Mouse (Mus musculus): ENCODE data around the gene Sox6. TPM values are rescaled to one million over a fixed set of nuclear protein-coding genes. Genes with fewer than 3 reads are reported as not detected.

Gene Sox6
- polyA plus RNA-seq, 1 experiment = 6.0 TPM

- H3K4me1 ChIP-seq (ENCODE audit: control insufficient read depth, insufficient read depth, insufficient read length) = no peaks in the 10 kb centered on the region
- 79% methylated on average over 1 of the region's 1 CpGs for WGBS
- H3K36me3 ChIP-seq (ENCODE audit: control insufficient read depth, insufficient read depth, low read length) = no peaks in the 10 kb centered on the region
- H3K27me3 ChIP-seq (ENCODE audit: control insufficient read depth, insufficient read depth, low read length) = no peaks in the 10 kb centered on the region
- no peak for TF ChIP-seq POLR2A (IDR thresholded peaks at IDR 0.05; ENCODE audit: low read depth, low read length)
- TF ChIP-seq CTCF (IDR thresholded peaks at IDR 0.05; ENCODE audit: extremely low read depth, insufficient read depth, insufficient read length, insufficient replicate concordance) = no peak
- no peak overlapping the region for H3K4me3 ChIP-seq (ENCODE audit: extremely low read depth, insufficient read depth, insufficient read length)
- no peak overlapping the region for H3K27ac ChIP-seq (ENCODE audit: insufficient read depth, low read length)
- DNase-seq (ENCODE audit: low read depth in 1 of 2, low spot score in 2 of 2) = no peak
Measured at GRCm38 (mm10) chr7:115576387-115576786, 462.2 kb downstream of the Sox6 start.

DNA sequence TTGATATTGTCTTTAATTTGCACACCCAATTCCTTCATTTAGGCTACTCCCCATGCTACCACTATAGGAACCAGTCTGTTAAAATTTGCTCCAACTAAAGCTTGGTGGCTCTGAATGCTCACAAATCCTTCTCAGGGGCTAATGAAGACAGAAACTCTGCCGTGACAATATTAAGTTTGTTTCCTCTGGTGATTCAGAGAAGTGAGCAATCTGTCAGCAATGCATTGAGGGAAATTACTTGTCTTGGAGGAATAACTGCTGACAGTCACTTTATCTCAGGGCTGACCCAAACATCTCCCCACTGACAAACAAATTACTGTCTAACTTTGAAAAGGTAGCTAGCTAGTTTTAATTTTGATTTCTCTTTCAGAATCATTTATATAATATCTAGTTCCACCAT lies 463.8 kb downstream of the Sox6 start:
- TF ChIP-seq CTCF (IDR thresholded peaks at IDR 0.05; ENCODE audit: extremely low read depth, insufficient read depth, insufficient read length, insufficient replicate concordance) = no peak
- TF ChIP-seq POLR2A (IDR thresholded peaks at IDR 0.05; ENCODE audit: low read depth, low read length) = no peak
- Histone ChIP-seq H3K27me3 (ENCODE audit: control insufficient read depth, insufficient read depth, low read length) (no peaks in the 10 kb centered on the region), H3K4me1 (ENCODE audit: control insufficient read depth, insufficient read depth, insufficient read length) (no peaks in the 10 kb centered on the region), H3K4me3 (ENCODE audit: extremely low read depth, insufficient read depth, insufficient read length) (no peak overlapping the region), H3K36me3 (ENCODE audit: control insufficient read depth, insufficient read depth, low read length) (no peaks in the 10 kb centered on the region), H3K27ac (ENCODE audit: insufficient read depth, low read length) (no peak overlapping the region)
- WGBS = 54% methylated on average over 1 of the region's 1 CpGs
- DNase-seq (ENCODE audit: low read depth in 1 of 2, low spot score in 2 of 2) = no peak

- Histone ChIP-seq H3K4me1 (ENCODE audit: control insufficient read depth, insufficient read depth, insufficient read length) (no peaks in the 10 kb centered on the region), H3K36me3 (ENCODE audit: control insufficient read depth, insufficient read depth, low read length) (no peaks in the 10 kb centered on the region), H3K27me3 (ENCODE audit: control insufficient read depth, insufficient read depth, low read length) (no peaks in the 10 kb centered on the region), H3K4me3 (ENCODE audit: extremely low read depth, insufficient read depth, insufficient read length) (no peak overlapping the region), H3K27ac (ENCODE audit: insufficient read depth, low read length) (no peak overlapping the region)
- WGBS = 82% methylated on average over 9 of the region's 9 CpGs
- TF ChIP-seq POLR2A (IDR thresholded peaks at IDR 0.05; ENCODE audit: low read depth, low read length) = no peak
- TF ChIP-seq CTCF (IDR thresholded peaks at IDR 0.05; ENCODE audit: extremely low read depth, insufficient read depth, insufficient read length, insufficient replicate concordance) = no peak
- DNase-seq (ENCODE audit: low read depth in 1 of 2, low spot score in 2 of 2) = no peak
Measured at GRCm38 (mm10) chr7:115568821-115569240, 469.8 kb downstream of the Sox6 start.

DNA sequence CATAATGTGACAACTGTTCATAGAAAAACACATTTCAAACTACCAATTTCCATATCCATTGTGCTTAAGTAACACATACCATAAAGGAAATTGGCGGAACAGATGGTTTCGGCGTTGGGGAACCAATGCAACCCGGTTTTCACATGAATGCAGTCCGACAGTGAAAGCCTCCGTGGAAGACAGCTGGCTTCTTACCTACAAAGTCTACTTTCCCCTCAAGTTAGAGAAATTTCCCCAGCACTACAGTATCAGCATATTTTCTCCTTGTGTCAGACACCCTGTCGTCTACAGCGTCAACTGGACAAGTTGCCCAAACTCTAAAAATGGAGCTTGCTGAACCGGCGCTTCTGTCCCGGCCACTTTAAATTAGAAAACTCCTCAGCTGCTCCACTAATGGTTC lies 470.3 kb downstream of the Sox6 start:
- no peak for DNase-seq (ENCODE audit: low read depth in 1 of 2, low spot score in 2 of 2)
- Histone ChIP-seq H3K36me3 (ENCODE audit: control insufficient read depth, insufficient read depth, low read length) (no peaks in the 10 kb centered on the region), H3K4me3 (ENCODE audit: extremely low read depth, insufficient read depth, insufficient read length) (no peak overlapping the region), H3K27me3 (ENCODE audit: control insufficient read depth, insufficient read depth, low read length) (no peaks in the 10 kb centered on the region), H3K4me1 (ENCODE audit: control insufficient read depth, insufficient read depth, insufficient read length) (no peaks in the 10 kb centered on the region), H3K27ac (ENCODE audit: insufficient read depth, low read length) (no peak overlapping the region)
- TF ChIP-seq CTCF (IDR thresholded peaks at IDR 0.05; ENCODE audit: extremely low read depth, insufficient read depth, insufficient read length, insufficient replicate concordance) (no peak), POLR2A (IDR thresholded peaks at IDR 0.05; ENCODE audit: low read depth, low read length) (no peak)
- 95% methylated on average over 11 of the region's 11 CpGs for WGBS

GRCm38 (mm10) chr7:115566818-115567217 lies 471.8 kb downstream of the Sox6 start:
- WGBS = 76% methylated on average over 2 of the region's 2 CpGs
- no peak for DNase-seq (ENCODE audit: low read depth in 1 of 2, low spot score in 2 of 2)
- Histone ChIP-seq H3K36me3 (ENCODE audit: control insufficient read depth, insufficient read depth, low read length) (no peaks in the 10 kb centered on the region), H3K4me1 (ENCODE audit: control insufficient read depth, insufficient read depth, insufficient read length) (no peaks in the 10 kb centered on the region), H3K4me3 (ENCODE audit: extremely low read depth, insufficient read depth, insufficient read length) (no peak overlapping the region), H3K27ac (ENCODE audit: insufficient read depth, low read length) (no peak overlapping the region), H3K27me3 (ENCODE audit: control insufficient read depth, insufficient read depth, low read length) (no peaks in the 10 kb centered on the region)
- TF ChIP-seq CTCF (IDR thresholded peaks at IDR 0.05; ENCODE audit: extremely low read depth, insufficient read depth, insufficient read length, insufficient replicate concordance) = no peak
- no peak for TF ChIP-seq POLR2A (IDR thresholded peaks at IDR 0.05; ENCODE audit: low read depth, low read length)

GRCm38 (mm10) chr7:115565060-115565426 lies 473.6 kb downstream of the Sox6 start:
- WGBS = 91% methylated on average over 5 of the region's 5 CpGs
- Histone ChIP-seq H3K27ac (ENCODE audit: insufficient read depth, low read length) (no peak overlapping the region), H3K4me1 (ENCODE audit: control insufficient read depth, insufficient read depth, insufficient read length) (no peaks in the 10 kb centered on the region), H3K4me3 (ENCODE audit: extremely low read depth, insufficient read depth, insufficient read length) (no peak overlapping the region), H3K27me3 (ENCODE audit: control insufficient read depth, insufficient read depth, low read length) (no peaks in the 10 kb centered on the region), H3K36me3 (ENCODE audit: control insufficient read depth, insufficient read depth, low read length) (no peaks in the 10 kb centered on the region)
- no peak for DNase-seq (ENCODE audit: low read depth in 1 of 2, low spot score in 2 of 2)
- no peak for TF ChIP-seq CTCF (IDR thresholded peaks at IDR 0.05; ENCODE audit: extremely low read depth, insufficient read depth, insufficient read length, insufficient replicate concordance)
- no peak for TF ChIP-seq POLR2A (IDR thresholded peaks at IDR 0.05; ENCODE audit: low read depth, low read length)

DNA sequence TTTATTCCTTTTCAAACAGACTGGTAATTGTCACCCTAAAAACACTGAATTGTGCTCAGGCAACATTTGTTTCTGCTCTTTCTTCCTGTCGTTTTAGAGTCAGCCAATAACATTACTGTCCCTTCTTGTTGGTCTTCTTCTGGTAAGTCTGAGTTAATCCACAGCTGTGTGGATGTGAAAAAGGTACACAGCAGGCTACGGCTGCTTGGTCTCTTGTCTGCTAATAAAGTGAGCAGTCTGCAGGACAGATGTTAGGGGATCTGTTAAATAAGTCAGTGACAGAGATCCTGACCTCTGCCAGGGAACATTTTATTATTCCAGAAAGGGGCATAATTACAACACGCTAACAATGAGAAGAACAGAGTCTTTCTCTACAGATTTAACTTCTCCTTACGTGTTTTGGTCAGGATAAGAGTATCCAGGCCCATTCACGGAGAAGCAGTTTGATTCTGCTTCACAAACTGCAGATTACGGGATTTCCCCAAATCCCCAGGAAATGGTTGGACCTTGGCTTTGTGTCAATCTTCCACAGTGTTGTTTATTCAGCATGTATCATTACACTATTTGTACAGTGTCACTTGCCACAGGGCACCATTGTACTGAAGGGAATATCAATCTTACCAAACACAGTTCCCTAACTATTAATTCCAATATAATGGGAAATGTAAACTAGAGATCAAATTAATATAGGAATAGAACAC lies 474.1 kb downstream of the Sox6 start:
- TF ChIP-seq POLR2A (IDR thresholded peaks at IDR 0.05; ENCODE audit: low read depth, low read length) (no peak), CTCF (IDR thresholded peaks at IDR 0.05; ENCODE audit: extremely low read depth, insufficient read depth, insufficient read length, insufficient replicate concordance) (no peak)
- H3K4me3 ChIP-seq (ENCODE audit: extremely low read depth, insufficient read depth, insufficient read length) = no peak overlapping the region
- no peaks in the 10 kb centered on the region for H3K27me3 ChIP-seq (ENCODE audit: control insufficient read depth, insufficient read depth, low read length)
- 86% methylated on average over 6 of the region's 6 CpGs for WGBS
- H3K27ac ChIP-seq (ENCODE audit: insufficient read depth, low read length) = no peak overlapping the region
- DNase-seq (ENCODE audit: low read depth in 1 of 2, low spot score in 2 of 2) = no peak
- no peaks in the 10 kb centered on the region for H3K4me1 ChIP-seq (ENCODE audit: control insufficient read depth, insufficient read depth, insufficient read length)
- H3K36me3 ChIP-seq (ENCODE audit: control insufficient read depth, insufficient read depth, low read length) = no peaks in the 10 kb centered on the region
